Mouse (Mus musculus): Measurements from ENCODE around the gene Pigp. TPM values are rescaled to one million over a fixed set of nuclear protein-coding genes. Genes with fewer than 3 reads are reported as not detected.
A peak's percentile ranks its signal among the peaks of the same experiment; 100 is the strongest.
"Not testable (repeated sequence)": the region's sequence is repeated elsewhere in the genome, so short reads cannot be mapped to it uniquely, and the experiment has no call there.

Pigp gene
- polyA plus RNA-seq, 1 experiment from 2014 or later: 126 TPM

DNA sequence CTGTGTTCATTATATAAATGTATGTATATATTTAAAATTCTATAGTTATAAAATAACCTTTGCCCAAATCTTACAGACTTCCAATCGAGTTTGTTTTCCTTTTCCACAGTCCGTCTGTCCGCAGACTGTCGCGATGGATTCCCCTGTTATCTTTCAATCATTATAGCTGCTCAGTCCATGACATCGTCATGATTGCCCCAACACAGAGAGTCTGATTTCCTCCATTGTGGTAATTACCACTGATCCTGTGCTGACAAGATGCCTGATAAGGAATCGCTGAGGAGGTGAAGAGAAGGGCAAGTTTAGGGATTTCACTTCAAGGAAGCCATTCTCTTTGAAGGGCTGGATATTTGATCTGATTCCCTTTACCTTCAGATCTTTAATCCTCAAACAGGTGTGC, 15.6 kb downstream of the Pigp start:
- no peaks in the 10 kb centered on the region for H3K4me1 ChIP-seq
- WGBS: 74% methylated on average over 7 of the region's 7 CpGs
- H3K4me3 ChIP-seq: no peak overlapping the region
- H3K27ac ChIP-seq: no peak overlapping the region
- no peak overlapping the region for H3K4me2 ChIP-seq
- ATAC-seq: no peak
- no peaks in the 10 kb centered on the region for H3K27me3 ChIP-seq
- H3K9me3 ChIP-seq (replicated peaks): no peaks in the 10 kb centered on the region
- H3K36me3 ChIP-seq (ENCODE audit: poor library complexity, severe bottlenecking): no peaks in the 10 kb centered on the region
- no peak overlapping the region for H3K9ac ChIP-seq

DNA sequence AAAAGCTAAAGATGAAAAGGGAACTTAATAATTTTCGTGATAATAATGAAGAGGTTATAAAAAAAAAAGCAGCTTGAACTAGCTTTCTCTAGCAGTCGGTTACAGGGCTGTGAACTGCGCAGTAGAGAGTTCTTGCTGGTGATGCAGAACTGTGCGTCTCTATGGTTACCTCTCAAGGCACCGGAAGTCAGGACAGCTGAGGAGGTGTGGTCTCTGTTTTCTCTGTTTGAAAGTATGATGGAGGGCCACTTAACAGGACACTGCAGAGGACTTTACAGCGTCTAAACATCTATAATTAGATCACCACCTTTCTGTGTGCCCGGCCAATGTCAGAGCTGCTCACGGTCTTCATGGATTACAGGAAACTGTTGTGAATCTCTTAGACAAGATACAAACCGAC, 17.2 kb downstream of the Pigp start:
- Histone ChIP-seq H3K4me1 (peaks cover 9% of the 10 kb centered on the region; the same call in 1 of the 2 replicates), H3K9ac (no peak overlapping the region), H3K4me2 (no peak overlapping the region), H3K27ac (no peak overlapping the region), H3K27me3 (no peaks in the 10 kb centered on the region), H3K4me3 (no peak overlapping the region), H3K9me3 (replicated peaks) (no peaks in the 10 kb centered on the region), H3K36me3 (ENCODE audit: poor library complexity, severe bottlenecking) (no peaks in the 10 kb centered on the region)
- 55% methylated on average over 9 of the region's 9 CpGs for WGBS
- ATAC-seq: peak; percentile 61; the same call in 1 of the 2 replicates

GRCm38 (mm10) chr16:94350287-94350677, 21.4 kb downstream of the Pigp start:
- 72% methylated on average over 10 of the region's 10 CpGs for WGBS
- Histone ChIP-seq H3K9ac (no peak overlapping the region), H3K36me3 (ENCODE audit: poor library complexity, severe bottlenecking) (no peaks in the 10 kb centered on the region), H3K4me2 (no peak overlapping the region), H3K27ac (no peak overlapping the region), H3K4me1 (peaks cover 9% of the 10 kb centered on the region; the same call in 1 of the 2 replicates), H3K27me3 (no peaks in the 10 kb centered on the region), H3K9me3 (replicated peaks) (no peaks in the 10 kb centered on the region), H3K4me3 (no peak overlapping the region)
- no peak for ATAC-seq

- H3K9ac ChIP-seq: no peak overlapping the region
- H3K4me2 ChIP-seq: no peak overlapping the region
- 68% methylated on average over 11 of the region's 11 CpGs for WGBS
- no peaks in the 10 kb centered on the region for H3K27me3 ChIP-seq
- no peak overlapping the region for H3K4me3 ChIP-seq
- H3K36me3 ChIP-seq (ENCODE audit: poor library complexity, severe bottlenecking): no peaks in the 10 kb centered on the region
- H3K4me1 ChIP-seq: peaks cover 9% of the 10 kb centered on the region; the same call in 1 of the 2 replicates
- no peaks in the 10 kb centered on the region for H3K9me3 ChIP-seq (replicated peaks)
- H3K27ac ChIP-seq: no peak overlapping the region
- no peak for ATAC-seq
These were observed 21.9 kb downstream of the Pigp start for GRCm38 (mm10) chr16:94349588-94350286.

- Histone ChIP-seq H3K9ac (no peak overlapping the region), H3K4me3 (no peak overlapping the region), H3K4me2 (no peak overlapping the region), H3K9me3 (replicated peaks) (no peaks in the 10 kb centered on the region), H3K36me3 (ENCODE audit: poor library complexity, severe bottlenecking) (no peaks in the 10 kb centered on the region), H3K27ac (no peak overlapping the region), H3K27me3 (no peaks in the 10 kb centered on the region), H3K4me1 (peaks cover 9% of the 10 kb centered on the region; the same call in 1 of the 2 replicates)
- 93% methylated on average over 2 of the region's 2 CpGs for WGBS
- ATAC-seq: no peak
These were observed 22.9 kb downstream of the Pigp start for GRCm38 (mm10) chr16:94348779-94349178.

GRCm38 (mm10) chr16:94347080-94347731, 24.4 kb downstream of the Pigp start:
- Histone ChIP-seq H3K9me3 (replicated peaks) (no peaks in the 10 kb centered on the region), H3K4me3 (no peak overlapping the region), H3K27me3 (no peaks in the 10 kb centered on the region), H3K36me3 (ENCODE audit: poor library complexity, severe bottlenecking) (no peaks in the 10 kb centered on the region), H3K27ac (no peak overlapping the region), H3K9ac (no peak overlapping the region), H3K4me2 (no peak overlapping the region), H3K4me1 (peaks cover 9% of the 10 kb centered on the region; the same call in 1 of the 2 replicates)
- 79% methylated on average over 7 of the region's 7 CpGs for WGBS
- ATAC-seq: no peak

GRCm38 (mm10) chr16:94345733-94346132, 25.9 kb downstream of the Pigp start:
- H3K4me1 ChIP-seq: peaks cover 9% of the 10 kb centered on the region; the same call in 1 of the 2 replicates
- no peaks in the 10 kb centered on the region for H3K9me3 ChIP-seq (replicated peaks)
- no peaks in the 10 kb centered on the region for H3K27me3 ChIP-seq
- H3K36me3 ChIP-seq (ENCODE audit: poor library complexity, severe bottlenecking): no peaks in the 10 kb centered on the region
- no peak overlapping the region for H3K4me3 ChIP-seq
- 84% methylated on average over 1 of the region's 1 CpGs for WGBS
- no peak overlapping the region for H3K27ac ChIP-seq
- ATAC-seq: no peak
- H3K9ac ChIP-seq: no peak overlapping the region
- no peak overlapping the region for H3K4me2 ChIP-seq

GRCm38 (mm10) chr16:94339164-94340160, 32.2 kb downstream of the Pigp start:
- H3K36me3 ChIP-seq (ENCODE audit: poor library complexity, severe bottlenecking); ATAC-seq: not testable (repeated sequence)
- 92% methylated on average over 20 of the region's 22 CpGs for WGBS

DNA sequence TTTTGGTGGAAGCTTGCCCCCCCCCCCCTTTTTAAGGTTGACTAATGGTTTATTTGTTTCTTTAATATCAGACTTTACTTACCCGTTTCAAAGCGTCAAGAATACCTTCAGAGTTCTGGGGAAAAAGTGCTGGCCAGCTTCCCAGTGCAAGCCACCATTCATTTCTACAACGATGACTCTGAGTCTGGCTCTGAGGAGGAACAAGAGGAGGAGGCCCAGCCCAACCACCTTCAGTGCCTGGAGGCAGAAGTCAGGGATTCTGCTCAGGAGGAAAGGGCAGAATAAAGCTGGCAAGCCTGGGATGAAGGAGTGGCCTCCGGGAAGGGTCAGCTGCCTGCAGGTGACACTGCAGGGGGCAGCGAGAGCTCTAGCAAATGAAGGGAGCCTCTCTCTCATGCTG, 36.0 kb downstream of the Pigp start:
- no peaks in the 10 kb centered on the region for H3K9me3 ChIP-seq (replicated peaks)
- 34% methylated on average over 5 of the region's 5 CpGs for WGBS
- no peak overlapping the region for H3K9ac ChIP-seq
- ATAC-seq: no peak
- H3K27ac ChIP-seq: no peak overlapping the region
- H3K4me3 ChIP-seq: no peak overlapping the region
- H3K4me2 ChIP-seq: no peak overlapping the region
- H3K27me3 ChIP-seq: no peaks in the 10 kb centered on the region
- H3K4me1 ChIP-seq: peaks cover 3% of the 10 kb centered on the region; the same call in 1 of the 2 replicates
- no peaks in the 10 kb centered on the region for H3K36me3 ChIP-seq (ENCODE audit: poor library complexity, severe bottlenecking)

More at GRCm38 (mm10) chr16:94339164-94340160, 32.2 kb downstream of the Pigp start:
- not testable (repeated sequence) for H3K9ac ChIP-seq; H3K4me1 ChIP-seq; H3K27me3 ChIP-seq; H3K27ac ChIP-seq; H3K4me3 ChIP-seq; H3K4me2 ChIP-seq; H3K9me3 ChIP-seq (replicated peaks)

DNA sequence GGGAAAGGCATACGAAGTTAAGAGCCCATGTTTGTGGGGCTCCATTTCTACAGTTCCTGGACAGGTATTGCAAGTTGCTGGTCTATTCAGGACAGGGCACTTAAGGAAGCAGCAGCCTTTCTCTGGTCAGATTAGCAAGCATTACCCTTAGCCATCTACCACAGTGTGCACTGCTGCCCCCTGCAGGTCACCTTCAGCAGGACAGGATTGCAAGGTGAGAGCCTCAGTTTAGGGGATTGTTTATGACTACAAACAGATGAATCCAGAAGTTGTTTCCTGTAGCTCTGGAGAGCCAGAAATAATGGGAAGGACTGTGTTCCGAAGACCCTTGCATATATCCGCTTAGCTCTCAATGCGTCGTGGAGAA, 39.8 kb downstream of the Pigp start:
- H3K4me3 ChIP-seq: no peak overlapping the region
- H3K4me1 ChIP-seq: peaks cover 33% of the 10 kb centered on the region
- no peaks in the 10 kb centered on the region for H3K36me3 ChIP-seq (ENCODE audit: poor library complexity, severe bottlenecking)
- 57% methylated on average over 5 of the region's 5 CpGs for WGBS
- H3K4me2 ChIP-seq: no peak overlapping the region
- no peak overlapping the region for H3K27ac ChIP-seq
- H3K9ac ChIP-seq: no peak overlapping the region
- no peaks in the 10 kb centered on the region for H3K9me3 ChIP-seq (replicated peaks)
- no peak for ATAC-seq
- H3K27me3 ChIP-seq: peaks cover 28% of the 10 kb centered on the region

GRCm38 (mm10) chr16:94331233-94331885, 40.3 kb downstream of the Pigp start:
- Histone ChIP-seq H3K4me1 (peaks cover 33% of the 10 kb centered on the region), H3K9ac (no peak overlapping the region), H3K4me2 (no peak overlapping the region), H3K27ac (no peak overlapping the region), H3K9me3 (replicated peaks) (no peaks in the 10 kb centered on the region), H3K4me3 (no peak overlapping the region), H3K27me3 (peaks cover 33% of the 10 kb centered on the region), H3K36me3 (ENCODE audit: poor library complexity, severe bottlenecking) (no peaks in the 10 kb centered on the region)
- WGBS: 82% methylated on average over 9 of the region's 9 CpGs
- no peak for ATAC-seq

Measured in forebrain, embryonic 13.5 days (tissue).